Mouse (Mus musculus) gastrocnemius, postnatal 4 days (tissue): ENCODE data around the gene Dennd4b. TPM values are rescaled to one million over a fixed set of nuclear protein-coding genes. Genes with fewer than 3 reads are reported as not detected.

Experiments
- microRNA-seq: library from miRNA; unstranded; fragments of <30 nt; microRNA quantifications from one replicate; pipeline ENCODE4 v1.2.0, GENCODE M21; 2021
- total RNA-seq, 2 experiments: library from RNA; stranded (reverse); gene quantifications; 2 replicates each; pipeline ENCODE4 v1.2.3; 2021

Dennd4b gene
- total RNA-seq, 2 experiments from 2014 or later = 26.1 to 27.2 TPM

Small RNAs within 50 kb of the gene (microRNA-seq; reads per million reads assigned to microRNA genes)
- not detected for gene Mir7012

Other genes starting within 250 kb of the Dennd4b start
- gene 4933434E20Rik, start 213.5 kb upstream of the Dennd4b start, total RNA-seq = 10 to 100 TPM; 53.4 to 54.4 TPM
- gene Ubap2l, start 212.6 kb upstream of the Dennd4b start, total RNA-seq = 100 to 1,000 TPM; 170 to 182 TPM
- gene Tpm3, start 192.5 kb upstream of the Dennd4b start, total RNA-seq = 100 to 1,000 TPM; 420 to 508 TPM
- gene Nup210l, start 161.1 kb upstream of the Dennd4b start, total RNA-seq = under 1 TPM; 0.13 to 0.17 TPM
- 1,000 to 10,000 TPM; 1,726 to 1,789 TPM for gene Rps27, start 51.5 kb upstream of the Dennd4b start, total RNA-seq
- gene Rab13, start 51.5 kb upstream of the Dennd4b start, total RNA-seq = 10 to 100 TPM; 26.8 to 29.3 TPM
- gene Jtb, start 33.6 kb upstream of the Dennd4b start, total RNA-seq = 10 to 100 TPM; 48.9 to 53.8 TPM
- gene Creb3l4, start 21.7 kb upstream of the Dennd4b start, total RNA-seq = under 1 TPM; 0.18 to 0.25 TPM
- 10 to 100 TPM; 81.1 to 84.6 TPM for gene Slc39a1, start 17.0 kb upstream of the Dennd4b start, total RNA-seq
- 10 to 100 TPM; 20.9 to 24.1 TPM for gene Crtc2, start 11.0 kb upstream of the Dennd4b start, total RNA-seq
- 10 to 100 TPM; 63.6 to 67.4 TPM for gene Gatad2b, start 28.0 kb downstream of the Dennd4b start, total RNA-seq
- gene Slc27a3, start 124.8 kb downstream of the Dennd4b start, total RNA-seq = 1 to 10 TPM; 7.2 to 7.4 TPM
- gene Ints3, start 168.4 kb downstream of the Dennd4b start, total RNA-seq = 10 to 100 TPM; 31.8 to 32.0 TPM
- gene Npr1, start 200.7 kb downstream of the Dennd4b start, total RNA-seq = 10 to 100 TPM; 25.9 to 26.4 TPM
- 10 to 100 TPM; 72.3 to 75.4 TPM for gene Ilf2, start 210.9 kb downstream of the Dennd4b start, total RNA-seq
- gene Snapin, start 225.8 kb downstream of the Dennd4b start, total RNA-seq = 10 to 100 TPM; 71.3 to 74.7 TPM
- gene Chtop, start 244.3 kb downstream of the Dennd4b start, total RNA-seq = 100 to 1,000 TPM; 110 to 118 TPM
- gene S100a1, start 249.2 kb downstream of the Dennd4b start, total RNA-seq = 10 to 100 TPM; 27.3 to 31.2 TPM
- 10 to 100 TPM; 22.6 to 23.3 TPM for gene S100a13, start 249.2 kb downstream of the Dennd4b start, total RNA-seq